Mouse (Mus musculus) gastrocnemius, adult 2 months (tissue): ENCODE data around the gene Atp6v0a1. TPM values are rescaled to one million over a fixed set of nuclear protein-coding genes. Genes with fewer than 3 reads are reported as not detected.

Experiments used
- DNase-seq: peaks from one replicate; pipeline ENCODE4 v3.0.0; 2022
- H3K27ac ChIP-seq: fragments of 200-600 bp; 2 replicates; pipeline ENCODE4 v1.8.1; 2022; ENCODE audit warnings: mild to moderate bottlenecking
- H3K4me3 ChIP-seq: fragments of 200-600 bp; 2 replicates; pipeline ENCODE4 v1.8.1; 2022; ENCODE audit warnings: mild to moderate bottlenecking, moderate library complexity
- CTCF ChIP-seq: fragments of 200-600 bp; IDR thresholded peaks from 2 replicates; pipeline ENCODE4 v1.8.1; 2022; ENCODE audit warnings: antibody characterized with exemption, mild to moderate bottlenecking, moderate library complexity
- intact Hi-C: fragments of 180-260 bp; cut with DNase I; formaldehyde crosslinking; loops from one replicate; pipeline ENCODE4 v1.15.1; 2025
- total RNA-seq, 2 experiments: library from RNA; stranded (reverse); gene quantifications; 2 replicates each; pipeline ENCODE4 v1.2.3; 2021

The Atp6v0a1 gene
- total RNA-seq, 2 experiments from 2014 or later = 59.6 to 65.2 TPM

DNA sequence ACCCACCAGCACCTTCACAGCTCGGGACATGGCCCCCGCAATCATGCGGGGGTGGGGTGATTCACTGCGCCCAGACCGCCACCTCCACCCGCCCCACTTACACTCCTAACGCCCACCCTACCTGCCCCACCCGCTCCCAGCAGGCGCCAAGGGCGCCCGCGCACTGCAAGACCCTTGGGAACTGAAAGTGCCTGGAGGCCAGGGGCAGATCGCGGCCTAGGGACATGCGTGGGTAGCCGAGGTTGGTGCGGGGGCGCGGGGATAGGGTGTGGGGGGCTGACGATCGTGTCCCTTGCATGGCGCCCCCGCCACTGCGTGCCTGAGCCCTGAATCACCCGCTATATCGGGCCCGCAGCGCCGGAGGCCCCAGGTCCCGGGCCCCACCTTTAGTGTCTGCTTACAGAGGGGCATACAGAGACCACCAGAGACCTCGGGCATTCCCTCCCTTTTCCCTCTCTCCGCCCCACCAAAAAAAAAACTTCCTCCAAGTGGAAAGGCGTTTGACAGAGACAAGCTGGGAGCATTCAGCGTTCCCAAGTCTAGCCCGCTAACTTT, 40.0 kb upstream of the Atp6v0a1 start:
- intact Hi-C loops = no loop called here
- DNase-seq = peak; percentile 76
- Histone ChIP-seq H3K4me3 (peak overlapping the region; percentile 98), H3K27ac (peak overlapping the region; percentile 99)
- TF ChIP-seq CTCF = no peak

DNA sequence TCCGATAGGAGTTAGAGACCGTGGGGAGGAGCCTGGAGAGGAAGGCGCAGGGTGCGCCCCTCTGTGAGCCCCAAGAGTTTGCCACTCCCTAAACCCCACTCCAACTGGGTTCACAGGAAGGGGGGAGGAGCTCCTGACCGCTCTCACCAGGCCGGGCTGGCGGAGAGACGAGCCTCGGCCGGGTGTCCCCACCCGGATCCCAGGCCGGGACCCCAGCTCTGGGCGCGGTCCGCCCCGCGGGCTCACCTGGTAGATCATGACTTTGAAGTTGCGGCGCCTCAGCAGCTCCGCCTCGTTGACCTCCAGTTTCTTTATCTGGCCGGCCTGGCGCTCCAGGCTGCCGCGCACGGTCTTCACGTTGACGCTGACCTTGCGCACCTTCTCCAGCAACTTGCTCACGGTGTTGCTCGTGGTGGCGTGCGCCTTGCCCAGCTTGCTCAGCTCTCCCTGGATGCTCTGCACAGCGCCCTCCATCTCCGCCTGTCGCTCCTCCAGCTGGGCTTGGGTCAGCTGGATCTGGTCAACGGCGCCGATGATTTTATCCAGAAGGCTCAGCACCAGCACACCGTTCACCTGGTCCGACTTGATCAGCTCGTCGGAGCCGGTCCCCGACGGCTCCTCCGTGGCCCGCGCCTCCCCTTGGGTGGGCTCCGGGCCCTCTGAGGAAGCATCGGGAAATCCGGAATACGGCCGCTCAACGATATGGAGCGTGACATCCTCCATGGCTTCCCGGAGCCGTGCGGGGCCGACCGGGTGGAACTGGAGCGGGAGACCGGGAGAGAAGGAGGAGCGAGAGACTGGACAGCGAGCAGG, 39.3 kb upstream of the Atp6v0a1 start:
- intact Hi-C loops = no loop called here
- peak overlapping the region; percentile 98 for H3K4me3 ChIP-seq
- H3K27ac ChIP-seq = peak overlapping the region; percentile 99
- DNase-seq = peak; percentile 86
- TF ChIP-seq CTCF = 0 out of 2 replicates have a peak, but pooled peaks have one; percentile 7

- intact Hi-C loops = no loop called here
- no peak for TF ChIP-seq CTCF
- peak; percentile 100 for DNase-seq
- Histone ChIP-seq H3K27ac (peak within 1 kb of the TSS; percentile 99), H3K4me3 (peak within 1 kb of the TSS; percentile 98)
Observed at GRCm38 (mm10) chr11:100970557-100970937, 38.7 kb upstream of the Atp6v0a1 start, which contains the start of gene Cavin1. Gene Cavin1, minus strand, starts transcription at chr11:100970887.

- H3K27ac ChIP-seq = peak overlapping the region; percentile 99
- TF ChIP-seq CTCF = no peak
- DNase-seq = no peak
- intact Hi-C loops = no loop called here
- peak overlapping the region; percentile 98 for H3K4me3 ChIP-seq
Observed at GRCm38 (mm10) chr11:100971455-100971854, 37.8 kb upstream of the Atp6v0a1 start.

- Histone ChIP-seq H3K27ac (no peak overlapping the region), H3K4me3 (no peak overlapping the region)
- no peak for DNase-seq
- no peak for TF ChIP-seq CTCF
- intact Hi-C loops = no loop called here
Observed at GRCm38 (mm10) chr11:100973245-100973644, 36.0 kb upstream of the Atp6v0a1 start.

DNA sequence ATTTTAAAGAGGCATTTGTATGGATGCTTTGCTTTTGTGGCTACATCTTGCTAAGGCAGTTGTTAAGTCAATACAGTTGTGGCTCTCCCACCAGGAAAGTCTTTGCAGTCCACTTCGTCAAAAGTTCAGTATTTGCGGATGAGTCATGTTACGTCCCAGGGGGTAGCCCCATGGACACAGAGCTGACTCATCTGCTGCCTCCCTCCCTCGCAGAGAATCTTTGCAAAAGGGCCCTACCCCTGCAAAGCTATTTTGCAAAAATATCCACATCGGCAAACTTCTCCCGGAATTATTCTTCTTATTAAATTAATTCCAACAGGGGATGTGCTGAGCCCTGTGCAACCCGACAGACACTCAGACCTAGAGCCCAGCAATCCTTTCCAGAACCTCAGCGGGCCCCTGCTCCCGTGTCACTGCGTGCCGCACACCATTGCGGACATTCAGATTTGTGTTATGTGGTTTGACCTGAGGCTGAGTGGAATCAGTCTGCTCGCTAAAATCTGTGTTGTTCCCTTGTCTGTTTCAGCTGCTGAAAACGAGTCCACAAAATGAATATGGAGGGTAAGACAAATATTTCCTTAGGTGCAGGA, 34.8 kb upstream of the Atp6v0a1 start:
- DNase-seq = peak; percentile 74
- intact Hi-C loops = no loop called here
- TF ChIP-seq CTCF = no peak
- peak overlapping the region; percentile 48 for H3K4me3 ChIP-seq
- peak overlapping the region; percentile 74 for H3K27ac ChIP-seq

GRCm38 (mm10) chr11:100975241-100975640, 34.0 kb upstream of the Atp6v0a1 start:
- Histone ChIP-seq H3K27ac (peak overlapping the region; percentile 74), H3K4me3 (no peak overlapping the region)
- no peak for DNase-seq
- intact Hi-C loops = no loop called here
- no peak for TF ChIP-seq CTCF

GRCm38 (mm10) chr11:100979887-100980286, 29.4 kb upstream of the Atp6v0a1 start:
- no peak overlapping the region; the same call in 1 of the 2 replicates for H3K4me3 ChIP-seq
- intact Hi-C loops = loop anchor here (5.0 kb wide), 1 partner anchor 192 kb away; the partner anchor contains the start of genes Cntnap1 and Plekhh3
- no peak for TF ChIP-seq CTCF
- H3K27ac ChIP-seq = peak overlapping the region; percentile 81
- peak; percentile 47 for DNase-seq

DNA sequence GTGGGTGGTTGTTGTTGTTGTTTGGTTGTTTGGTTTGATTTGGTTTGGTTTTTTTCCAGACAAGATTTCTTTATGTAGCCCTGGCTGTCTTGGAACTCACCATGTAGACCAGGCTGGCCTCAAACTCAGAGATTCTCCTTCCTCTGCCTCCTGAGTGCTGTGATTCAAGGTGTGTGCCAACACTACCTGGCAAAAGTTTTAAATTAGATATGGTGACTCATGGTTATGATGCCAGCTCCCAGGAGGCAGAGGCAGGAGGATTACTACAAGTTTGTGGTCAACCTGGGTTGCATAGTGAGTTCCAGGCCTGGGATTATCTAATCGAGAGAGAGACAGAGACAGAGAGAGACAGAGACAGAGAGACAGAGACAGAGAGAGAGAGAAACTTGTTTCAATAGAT, 28.8 kb upstream of the Atp6v0a1 start:
- no peak for DNase-seq
- peak overlapping the region; percentile 81 for H3K27ac ChIP-seq
- H3K4me3 ChIP-seq = no peak overlapping the region
- TF ChIP-seq CTCF = no peak
- intact Hi-C loops = loop anchor here (5.0 kb wide), 1 partner anchor 192 kb away; the partner anchor contains the start of genes Cntnap1 and Plekhh3

DNA sequence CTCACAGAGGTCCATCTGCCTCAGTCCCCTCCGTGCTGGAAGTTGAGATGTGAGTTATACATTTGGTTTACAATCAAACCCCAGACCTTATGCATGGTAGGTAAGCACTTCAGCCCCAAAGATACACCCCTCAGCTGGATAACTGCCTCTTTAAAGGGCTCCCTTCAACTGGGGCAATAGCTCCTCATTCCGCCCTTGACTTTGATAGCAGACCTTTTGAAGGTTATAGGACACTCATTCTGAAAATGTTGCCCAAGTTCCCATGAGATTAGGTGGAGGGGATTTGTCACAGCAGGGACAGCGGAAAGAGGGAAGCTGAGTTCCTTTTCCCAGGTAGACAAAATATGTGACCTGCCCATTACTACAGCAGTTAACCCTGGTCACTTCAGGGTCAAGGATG, 28.0 kb upstream of the Atp6v0a1 start:
- intact Hi-C loops = loop anchor here (5.0 kb wide), 1 partner anchor 191 kb away; the partner anchor contains the start of genes Cntnap1 and Plekhh3
- Histone ChIP-seq H3K27ac (peak overlapping the region; percentile 43), H3K4me3 (no peak overlapping the region)
- DNase-seq = no peak
- no peak for TF ChIP-seq CTCF

GRCm38 (mm10) chr11:100982087-100982486, 27.2 kb upstream of the Atp6v0a1 start:
- Histone ChIP-seq H3K27ac (peak overlapping the region; percentile 46; the same call in 1 of the 2 replicates), H3K4me3 (no peak overlapping the region)
- intact Hi-C loops = loop anchor here (5.0 kb wide), 1 partner anchor 190 kb away; the partner anchor contains the start of genes Cntnap1 and Plekhh3
- DNase-seq = no peak
- no peak for TF ChIP-seq CTCF

DNA sequence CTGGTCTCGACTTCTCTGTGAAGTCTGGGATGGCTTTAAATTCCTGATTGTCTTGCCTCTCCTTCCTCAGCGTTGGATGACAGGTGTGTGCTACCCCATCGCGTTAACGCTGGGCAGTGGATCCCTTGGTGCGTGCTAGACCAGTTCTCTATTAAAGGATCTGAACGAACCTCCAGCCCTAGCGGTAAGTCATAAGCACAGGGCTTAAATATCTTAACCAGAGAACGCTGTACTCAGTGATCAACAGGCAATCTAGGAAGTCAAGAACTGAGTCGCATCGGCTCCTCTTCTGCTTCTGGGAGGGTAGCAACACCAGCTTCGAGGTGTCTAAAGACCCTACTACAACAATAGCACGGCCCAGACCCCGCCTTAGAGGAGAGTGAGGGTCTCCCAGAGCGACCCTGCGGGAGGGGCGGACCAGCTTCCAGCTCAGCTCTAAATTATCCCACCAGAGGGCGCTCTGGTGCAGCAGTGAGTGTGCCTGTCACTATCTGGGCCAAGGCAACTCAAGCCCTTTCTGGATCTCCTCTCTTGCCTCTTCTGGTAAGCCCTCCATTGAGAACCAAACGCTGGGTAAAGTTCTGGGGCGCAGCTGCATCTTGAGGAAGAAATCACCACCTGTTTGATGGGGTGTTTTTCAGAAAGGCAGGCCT, 26.0 kb upstream of the Atp6v0a1 start:
- intact Hi-C loops = loop anchor here (1.0 to 5.0 kb wide), 2 partner anchors 74 to 189 kb away; partner anchors contain the start of genes Cntnap1 and Plekhh3
- H3K4me3 ChIP-seq = peak overlapping the region; percentile 71
- TF ChIP-seq CTCF = peak; percentile 97; the same call in 1 of the 2 replicates
- DNase-seq = peak; percentile 86
- H3K27ac ChIP-seq = peak overlapping the region; percentile 75
